Mouse (Mus musculus) small intestine, adult 2 months (tissue): ENCODE data around the gene Igf2bp2. TPM values are rescaled to one million over a fixed set of nuclear protein-coding genes. Genes with fewer than 3 reads are reported as not detected.
A peak's percentile ranks its signal among the peaks of the same experiment; 100 is the strongest.

ENCODE experiments used
- H3K27ac ChIP-seq: fragments of 200-500 bp; 2 replicates; pipeline ENCODE4 v1.5.1; 2012; ENCODE audit warnings: low read depth, low read length, control low read depth, inconsistent platforms; ENCODE audit not compliant: insufficient read depth
- H3K27me3 ChIP-seq: fragments of 200-500 bp; 2 replicates; pipeline ENCODE4 v1.6.1; 2012; ENCODE audit warnings: mild to moderate bottlenecking, moderate library complexity, low read length, inconsistent platforms; ENCODE audit not compliant: control insufficient read depth, insufficient read depth
- H3K36me3 ChIP-seq: fragments of 200-500 bp; 2 replicates; pipeline ENCODE4 v1.6.1; 2012; ENCODE audit warnings: mild to moderate bottlenecking, low read length, control low read depth, inconsistent platforms; ENCODE audit not compliant: control insufficient read depth, insufficient read depth
- H3K4me1 ChIP-seq: fragments of 200-500 bp; 2 replicates; pipeline ENCODE4 v1.6.1; 2012; ENCODE audit warnings: low read length, inconsistent platforms, mixed read lengths; ENCODE audit not compliant: control insufficient read depth, insufficient read depth, insufficient read length
- H3K4me3 ChIP-seq: fragments of 200-500 bp; 2 replicates; pipeline ENCODE4 v1.5.1; 2012; ENCODE audit warnings: low read depth, mild to moderate bottlenecking, control low read depth, inconsistent platforms, low read length, moderate library complexity
- CTCF ChIP-seq: fragments of 200-500 bp; IDR thresholded peaks from 2 replicates; pipeline ENCODE4 v1.5.1; 2012; ENCODE audit warnings: low read depth, mild to moderate bottlenecking, control low read depth, inconsistent platforms, low read length, moderate library complexity, mixed read lengths; ENCODE audit not compliant: insufficient replicate concordance, insufficient read length; ENCODE audit errors: extremely low read depth
- POLR2A ChIP-seq: fragments of 200-500 bp; IDR thresholded peaks from 2 replicates; pipeline ENCODE4 v1.6.1; 2012; ENCODE audit warnings: low read depth, mild to moderate bottlenecking, control low read depth, inconsistent platforms, low read length, moderate library complexity
- WGBS: fragments of 180-500 bp; shearing (Covaris S2); methylation state at CpG from one replicate; pipeline ENCODE4 v1.1.7; 2018; 5-methylcytosine and 5-hydroxymethylcytosine counted together
- polyA plus RNA-seq: library from polyadenylated mRNA; depleted of rRNA; stranded (reverse); fragments of >200 nt; gene quantifications from 2 replicates; pipeline ENCODE4 v1.2.3, GENCODE M21; 2012

Gene Igf2bp2
- polyA plus RNA-seq, 1 experiment = 8.0 TPM

DNA sequence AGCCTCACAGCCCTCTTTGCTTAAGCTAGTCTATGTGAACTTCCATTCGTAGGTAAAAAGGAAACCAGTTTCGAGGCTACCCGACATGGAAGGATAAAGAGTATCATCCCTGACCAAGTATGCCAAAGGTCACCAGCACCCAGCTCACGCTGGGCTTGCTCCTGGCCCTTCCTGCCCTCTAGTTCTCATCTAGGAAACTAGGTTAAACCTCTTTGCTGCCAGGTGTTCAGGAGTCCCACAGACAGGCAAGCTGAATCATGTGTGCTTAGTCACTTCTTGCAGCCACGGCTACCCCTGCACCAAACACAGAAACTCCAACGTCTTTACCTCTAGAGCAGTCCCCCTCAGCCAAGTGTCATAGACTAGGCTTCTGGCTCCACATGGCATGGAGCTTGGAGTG, 31.8 kb downstream of the Igf2bp2 start:
- 24% methylated on average over 6 of the region's 6 CpGs for WGBS
- peaks cover 13% of the 10 kb centered on the region; the same call in 1 of the 2 replicates for H3K4me1 ChIP-seq
- no peaks in the 10 kb centered on the region for H3K36me3 ChIP-seq
- no peaks in the 10 kb centered on the region for H3K27me3 ChIP-seq
- TF ChIP-seq POLR2A (no peak), CTCF (no peak)
- H3K4me3 ChIP-seq = no peak overlapping the region
- no peak overlapping the region for H3K27ac ChIP-seq

DNA sequence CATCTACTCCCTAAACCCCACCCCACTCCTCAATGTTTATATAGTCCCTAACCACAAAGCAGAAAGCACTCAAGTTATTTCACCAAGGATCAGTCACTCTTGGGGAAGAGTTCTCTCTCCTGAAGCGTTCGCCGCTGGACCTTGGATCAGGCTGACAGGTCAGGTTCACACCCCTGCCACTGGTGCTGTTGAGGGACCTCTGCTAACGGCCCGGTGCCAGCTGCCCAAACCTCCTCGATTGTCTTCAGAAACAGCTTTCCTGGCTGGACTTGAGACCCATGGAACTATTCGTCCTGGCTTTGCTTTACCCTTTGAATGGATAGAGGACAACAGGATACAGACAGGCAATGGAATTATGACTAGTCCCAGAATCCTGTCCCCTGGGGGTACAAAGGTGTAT, 33.6 kb downstream of the Igf2bp2 start:
- H3K27ac ChIP-seq = no peak overlapping the region
- no peaks in the 10 kb centered on the region for H3K36me3 ChIP-seq
- TF ChIP-seq CTCF (no peak), POLR2A (no peak)
- H3K27me3 ChIP-seq = no peaks in the 10 kb centered on the region
- WGBS = 27% methylated on average over 7 of the region's 7 CpGs
- H3K4me1 ChIP-seq = peaks cover 11% of the 10 kb centered on the region; the same call in 1 of the 2 replicates
- no peak overlapping the region for H3K4me3 ChIP-seq

DNA sequence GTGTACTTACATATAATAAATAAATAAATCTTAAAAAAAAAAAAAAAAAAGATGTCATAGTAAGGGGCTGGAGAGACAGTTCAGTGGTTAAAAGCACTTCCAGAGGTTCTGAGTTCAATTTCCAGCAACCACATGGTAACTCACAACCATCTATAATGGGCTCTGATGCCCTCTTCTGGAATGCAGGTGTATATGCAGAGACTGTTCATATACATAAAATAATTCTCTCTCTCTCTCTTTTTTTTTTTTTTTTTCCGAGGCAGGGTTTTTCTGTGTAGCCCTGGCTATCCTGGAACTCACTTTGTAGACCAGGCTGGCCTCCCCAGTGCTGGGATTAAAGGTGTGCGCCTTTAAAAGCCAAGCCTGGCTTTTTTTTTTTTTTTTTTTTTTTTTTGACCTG, 34.5 kb downstream of the Igf2bp2 start:
- peaks cover 11% of the 10 kb centered on the region; the same call in 1 of the 2 replicates for H3K4me1 ChIP-seq
- H3K4me3 ChIP-seq = no peak overlapping the region
- H3K36me3 ChIP-seq = no peaks in the 10 kb centered on the region
- TF ChIP-seq POLR2A (no peak), CTCF (no peak)
- 84% methylated on average over 2 of the region's 2 CpGs for WGBS
- no peak overlapping the region for H3K27ac ChIP-seq
- no peaks in the 10 kb centered on the region for H3K27me3 ChIP-seq

DNA sequence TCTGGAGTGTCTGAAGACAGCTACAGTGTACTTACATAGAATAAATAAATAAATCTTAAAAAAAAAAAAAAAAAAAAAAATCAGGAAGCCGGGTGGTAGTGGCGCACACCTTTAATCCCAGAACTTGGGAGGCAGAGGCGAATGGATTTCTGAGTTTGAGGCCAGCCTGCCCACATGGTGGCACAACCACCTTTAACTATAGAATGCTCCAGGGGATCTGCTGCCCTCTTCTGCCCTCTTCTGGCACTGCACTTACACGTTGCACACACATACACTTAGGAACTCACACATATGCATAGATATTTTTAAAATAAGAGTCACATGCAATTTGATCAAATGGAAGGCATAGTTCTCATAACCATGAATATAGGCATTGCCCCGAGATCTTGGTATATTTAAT, 35.3 kb downstream of the Igf2bp2 start:
- Histone ChIP-seq H3K27me3 (no peaks in the 10 kb centered on the region), H3K27ac (no peak overlapping the region), H3K4me3 (no peak overlapping the region), H3K36me3 (no peaks in the 10 kb centered on the region), H3K4me1 (peaks cover 11% of the 10 kb centered on the region; the same call in 1 of the 2 replicates)
- WGBS = 98% methylated on average over 5 of the region's 5 CpGs
- TF ChIP-seq POLR2A (no peak), CTCF (peak; percentile 20; the same call in 1 of the 2 replicates)

DNA sequence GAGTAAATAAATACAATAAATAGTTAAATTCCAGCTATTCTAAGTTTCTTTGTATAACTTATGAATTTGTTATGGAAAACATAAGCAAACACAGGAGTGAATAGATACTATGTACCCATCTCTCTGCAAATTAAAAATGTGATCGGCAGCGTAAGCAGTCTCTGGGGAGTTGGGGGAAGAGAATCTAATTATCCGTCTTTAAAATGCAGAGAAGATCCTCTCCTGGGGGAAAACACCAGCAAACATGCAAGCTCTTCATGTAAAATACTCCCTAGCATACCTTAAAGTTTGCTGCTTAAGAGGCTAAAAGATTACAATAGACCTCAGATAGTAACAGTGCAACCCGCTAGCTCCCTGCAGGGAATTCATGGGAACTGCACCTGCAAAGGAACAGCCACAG, 36.2 kb downstream of the Igf2bp2 start:
- no peaks in the 10 kb centered on the region for H3K27me3 ChIP-seq
- WGBS = 97% methylated on average over 4 of the region's 4 CpGs
- no peak overlapping the region for H3K27ac ChIP-seq
- TF ChIP-seq POLR2A (no peak), CTCF (no peak)
- no peak overlapping the region for H3K4me3 ChIP-seq
- peaks cover 11% of the 10 kb centered on the region; the same call in 1 of the 2 replicates for H3K4me1 ChIP-seq
- H3K36me3 ChIP-seq = no peaks in the 10 kb centered on the region

DNA sequence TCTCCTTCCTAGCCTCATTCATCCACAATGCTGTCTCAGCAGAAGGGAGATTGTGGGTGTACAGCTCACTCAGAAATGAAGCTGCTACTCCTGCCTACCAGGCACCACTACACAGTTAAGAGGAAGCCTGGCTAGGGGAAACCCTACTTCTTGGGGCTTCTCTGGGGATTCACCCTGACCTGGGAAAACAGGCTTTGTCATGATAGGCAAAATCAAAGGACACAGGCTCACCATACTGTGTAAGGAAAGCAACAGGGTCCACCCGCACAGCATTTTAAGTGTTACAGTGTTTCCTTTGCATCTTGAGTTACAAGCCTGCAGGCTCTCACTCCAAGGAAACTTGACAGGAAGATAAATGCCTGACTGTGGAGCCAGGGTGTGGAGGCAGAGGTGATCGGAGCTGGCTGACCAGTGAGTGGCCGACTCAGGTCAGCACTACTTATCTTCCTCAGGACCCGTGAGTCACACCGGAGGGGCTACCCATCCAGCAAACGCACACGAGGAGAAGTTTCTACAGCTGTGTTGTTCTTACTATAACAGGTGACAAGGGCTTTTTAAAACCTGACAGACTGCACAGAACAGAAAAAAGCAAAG, 38.7 kb downstream of the Igf2bp2 start:
- Histone ChIP-seq H3K4me1 (peaks cover 6% of the 10 kb centered on the region), H3K4me3 (no peak overlapping the region), H3K27me3 (no peaks in the 10 kb centered on the region), H3K27ac (no peak overlapping the region), H3K36me3 (no peaks in the 10 kb centered on the region)
- TF ChIP-seq POLR2A (no peak), CTCF (no peak)
- WGBS = 65% methylated on average over 7 of the region's 7 CpGs

DNA sequence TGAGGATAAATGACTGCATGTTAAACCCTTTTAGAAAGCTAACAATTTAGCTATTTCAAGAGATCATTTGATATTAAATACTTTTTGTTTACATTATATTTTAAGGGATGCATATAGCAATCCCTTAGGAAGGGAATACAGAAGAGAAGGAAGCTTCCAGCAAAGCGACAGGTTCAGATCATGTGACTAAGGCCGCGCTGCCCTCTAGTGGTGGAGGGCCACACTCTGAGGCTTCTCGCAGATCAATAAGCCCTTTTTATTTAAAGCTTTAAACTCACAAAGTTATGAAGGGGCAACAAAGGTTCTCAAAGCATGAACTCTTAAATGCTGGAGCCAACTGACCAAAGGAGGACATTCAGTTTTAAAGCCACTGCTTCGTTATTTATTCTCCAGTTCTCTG, 39.4 kb downstream of the Igf2bp2 start:
- WGBS = 17% methylated on average over 5 of the region's 5 CpGs
- TF ChIP-seq POLR2A = no peak
- peak; percentile 90; the same call in 1 of the 2 replicates for TF ChIP-seq CTCF
- H3K4me1 ChIP-seq = peaks cover 2% of the 10 kb centered on the region; the same call in 1 of the 2 replicates

More for the DNA sequence above, 39.4 kb downstream of the Igf2bp2 start:
- Histone ChIP-seq H3K36me3 (no peaks in the 10 kb centered on the region), H3K27me3 (no peaks in the 10 kb centered on the region), H3K4me3 (no peak overlapping the region), H3K27ac (no peak overlapping the region)
